Mouse (Mus musculus) subcutaneous adipose tissue, adult 2 months (tissue): Measurements from ENCODE around the gene Spcs3. TPM values are rescaled to one million over a fixed set of nuclear protein-coding genes. Genes with fewer than 3 reads are reported as not detected.

ENCODE experiments used
- polyA plus RNA-seq: library from polyadenylated mRNA; depleted of rRNA; stranded (reverse); fragments of >200 nt; gene quantifications from 2 replicates; pipeline ENCODE4 v1.2.3, GENCODE M21; 2012; ENCODE audit warnings: low replicate concordance; rRNA removed

Spcs3 gene
- 9.7 and 16.6 TPM in 2 replicates for polyA plus RNA-seq

GRCm38 (mm10) chr8:54529382-54530296 lies at the start of gene Spcs3, which contains the start of gene Asb5:
Gene Spcs3, minus strand, starts transcription at chr8:54529998.
Gene Asb5, plus strand, starts transcription at chr8:54529580.

Other genes starting within 250 kb of the Spcs3 start
- 0.30 and 1.0 TPM in 2 replicates for gene Asb5, start 418 bp downstream of the Spcs3 start, polyA plus RNA-seq
- gene Spata4, start 70.8 kb upstream of the Spcs3 start, polyA plus RNA-seq, result not detected in 2 replicates